Mouse (Mus musculus) inflammation-experienced regulatory T-cells, adult 16 weeks (primary cell): Measurements from ENCODE around the gene Asic2. TPM values are rescaled to one million over a fixed set of nuclear protein-coding genes. Genes with fewer than 3 reads are reported as not detected.

Source experiments
- polyA plus RNA-seq: library from polyadenylated mRNA; unstranded; fragments of 100-300 nt; shearing (Covaris generic); gene quantifications from one replicate; pipeline ENCODE4 v1.2.1, GENCODE M21; 2017

Gene Asic2
- polyA plus RNA-seq, result not detected

DNA sequence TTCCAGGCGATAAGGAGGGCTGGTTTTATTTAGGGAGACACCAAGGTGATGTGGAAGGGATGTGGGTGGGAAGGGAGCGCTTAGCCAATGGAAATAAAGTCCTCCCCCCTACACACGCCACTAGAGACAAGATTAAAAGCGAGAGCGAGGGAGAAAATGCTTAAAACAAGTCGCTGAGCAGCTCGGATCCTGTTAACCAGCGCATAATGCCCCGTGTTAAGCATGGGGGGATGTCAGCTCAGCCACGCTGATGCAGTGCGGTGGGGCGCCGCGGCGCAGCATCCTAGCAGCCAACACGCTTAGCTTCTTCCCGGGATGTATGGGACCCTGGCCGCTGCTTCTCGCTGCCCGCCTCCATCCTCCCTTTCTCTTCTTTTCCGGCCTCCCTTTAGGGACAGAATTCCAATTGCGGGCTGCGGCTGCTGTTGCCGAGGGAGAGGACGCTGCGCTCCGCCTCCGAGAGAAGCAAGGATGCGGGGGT is at the start of gene Asic2:
Gene Asic2, minus strand, starts transcription at position 57 of the 481 bp plus-strand sequence.

DNA sequence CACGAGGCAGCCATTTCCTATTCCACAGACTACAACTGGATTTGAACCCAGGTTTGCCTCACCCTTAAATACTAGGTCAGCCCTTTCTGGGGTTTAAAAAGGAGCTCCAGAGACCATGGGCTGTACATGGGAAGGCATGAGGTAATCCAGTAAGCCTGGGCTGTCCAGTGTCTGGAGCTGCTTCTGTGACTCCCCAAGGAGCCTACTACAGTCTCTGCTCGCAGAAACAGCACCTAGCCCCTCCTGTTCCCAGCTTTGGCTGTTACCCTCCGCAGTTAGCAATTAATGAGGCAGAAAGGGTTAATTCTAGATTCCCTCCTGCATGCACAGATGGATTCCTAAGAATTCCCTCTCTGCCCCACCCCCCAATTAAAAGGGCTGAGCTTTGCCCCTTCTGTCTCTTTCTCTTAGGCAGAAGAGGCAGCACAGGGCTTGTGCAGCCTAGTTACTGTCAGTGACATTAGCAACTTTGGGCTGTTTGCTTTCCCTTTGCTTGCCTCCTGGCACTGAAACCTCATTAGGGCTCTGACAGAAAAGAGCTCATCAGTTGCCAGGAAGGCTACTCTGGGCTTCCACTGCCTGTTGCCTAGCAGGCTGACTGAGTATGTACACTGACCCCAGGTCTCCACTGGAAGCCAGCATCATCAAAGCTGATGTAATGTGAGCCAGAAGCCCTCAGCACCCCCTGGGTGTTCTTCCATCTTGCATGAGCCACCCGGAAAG is 107.8 kb downstream of the Asic2 start, which contains the start of gene 5530401A14Rik:
Gene 5530401A14Rik, plus strand, starts transcription at position 424 of the 723 bp plus-strand sequence.

DNA sequence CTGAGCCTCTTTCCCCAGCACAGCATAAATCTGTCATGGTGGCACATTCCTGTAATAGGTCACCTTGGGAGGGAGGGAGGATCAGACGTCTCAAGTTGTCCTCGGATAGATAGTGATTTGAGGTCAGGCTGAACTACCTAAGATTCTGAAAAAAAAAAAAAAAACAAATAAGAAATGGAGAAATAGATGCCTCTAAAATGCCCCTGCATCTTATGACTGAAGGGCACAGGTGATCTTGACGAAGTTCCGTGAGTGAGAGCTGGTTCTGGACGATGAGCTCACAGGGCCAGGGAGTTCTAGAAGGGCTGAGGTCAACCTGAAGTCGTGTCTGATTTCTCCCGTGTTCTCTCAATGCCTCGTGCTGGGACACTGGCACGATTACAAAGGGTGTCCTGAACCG is 1110.2 kb downstream of the Asic2 start, which contains the start of gene Spaca3:
Gene Spaca3, plus strand, starts transcription at position 301 of the 400 bp plus-strand sequence.

Other genes starting within 250 kb of the Asic2 start
- not detected for gene 5530401A14Rik, start 107.8 kb downstream of the Asic2 start, polyA plus RNA-seq
- gene Ccl2, start 67.1 kb upstream of the Asic2 start, polyA plus RNA-seq, result not detected
- gene Gm17268, start 70.1 kb upstream of the Asic2 start, polyA plus RNA-seq, result not detected
- gene Ccl7, start 77.3 kb upstream of the Asic2 start, polyA plus RNA-seq, result not detected
- gene Ccl11, start 89.4 kb upstream of the Asic2 start, polyA plus RNA-seq, result not detected
- gene Ccl12, start 133.4 kb upstream of the Asic2 start, polyA plus RNA-seq, result not detected
- not detected for gene Ccl8, start 146.7 kb upstream of the Asic2 start, polyA plus RNA-seq